Mouse (Mus musculus) midbrain, embryonic 14.5 days (tissue): ENCODE measurements around the gene Nectin1. TPM values are rescaled to one million over a fixed set of nuclear protein-coding genes. Genes with fewer than 3 reads are reported as not detected.

Source experiments
- ATAC-seq: fragments of 200-750 bp; cut with Nextera tagmentation; 2 replicates; pipeline ENCODE4 v1.8.0; 2017; ENCODE audit warnings: moderate number of reproducible peaks, moderate library complexity; ENCODE audit not compliant: low FRiP score, low TSS enrichment
- DNase-seq: peaks from one replicate; pipeline ENCODE4 v3.0.0-alpha.2; 2015
- H3K27ac ChIP-seq: fragments of 300-500 bp; sonication (generic); replicated peaks from 2 replicates; pipeline ENCODE4 v1.5.1; 2014; ENCODE audit warnings: mild to moderate bottlenecking, low read depth, low read length, moderate library complexity
- H3K27me3 ChIP-seq: fragments of 300-500 bp; sonication (generic); 2 replicates; pipeline ENCODE4 v1.6.1; 2014; ENCODE audit warnings: low read length, control low read depth, mixed read lengths; ENCODE audit not compliant: control insufficient read depth, insufficient read depth
- H3K36me3 ChIP-seq: fragments of 300-500 bp; sonication (generic); 2 replicates; pipeline ENCODE4 v1.6.1; 2014; ENCODE audit warnings: low read length, control low read depth; ENCODE audit not compliant: control insufficient read depth, insufficient read depth
- H3K4me1 ChIP-seq: fragments of 300-500 bp; sonication (generic); 2 replicates; pipeline ENCODE4 v1.6.1; 2014; ENCODE audit warnings: mild to moderate bottlenecking, antibody characterized with exemption, low read length, control low read depth; ENCODE audit not compliant: control insufficient read depth, insufficient read depth
- H3K4me2 ChIP-seq: fragments of 300-500 bp; sonication (generic); 2 replicates; pipeline ENCODE4 v1.6.1; 2014; ENCODE audit warnings: mild to moderate bottlenecking, low read length, moderate library complexity
- H3K4me3 ChIP-seq: fragments of 300-500 bp; sonication (generic); replicated peaks from 2 replicates; pipeline ENCODE4 v1.5.1; 2014; ENCODE audit warnings: low read depth, low read length
- H3K9ac ChIP-seq: fragments of 300-500 bp; sonication (generic); replicated peaks from 2 replicates; pipeline ENCODE4 v1.6.1; 2014; ENCODE audit warnings: mild to moderate bottlenecking, low read length, moderate library complexity
- H3K9me3 ChIP-seq: fragments of 300-500 bp; sonication (generic); 2 replicates; pipeline ENCODE4 v1.6.1; 2016; ENCODE audit warnings: low read length, control low read depth, mixed read lengths; ENCODE audit not compliant: control insufficient read depth
- WGBS: fragments of 180-500 bp; shearing (Covaris S2); extraction: QIAGEN DNeasy Blood & Tissue Kit; methylation state at CpG from one replicate; pipeline ENCODE4 v1.1.7; 2014; 5-methylcytosine and 5-hydroxymethylcytosine counted together
- polyA plus RNA-seq: library from polyadenylated mRNA; unstranded; fragments of >200 nt; fragmentation: Nextera tagmentation; extraction: Ambion mirVana; gene quantifications from 2 replicates; pipeline ENCODE4 v1.2.1, GENCODE M21; 2014

Nectin1 gene
- polyA plus RNA-seq, 1 experiment from 2014 or later = 16.7 TPM

DNA sequence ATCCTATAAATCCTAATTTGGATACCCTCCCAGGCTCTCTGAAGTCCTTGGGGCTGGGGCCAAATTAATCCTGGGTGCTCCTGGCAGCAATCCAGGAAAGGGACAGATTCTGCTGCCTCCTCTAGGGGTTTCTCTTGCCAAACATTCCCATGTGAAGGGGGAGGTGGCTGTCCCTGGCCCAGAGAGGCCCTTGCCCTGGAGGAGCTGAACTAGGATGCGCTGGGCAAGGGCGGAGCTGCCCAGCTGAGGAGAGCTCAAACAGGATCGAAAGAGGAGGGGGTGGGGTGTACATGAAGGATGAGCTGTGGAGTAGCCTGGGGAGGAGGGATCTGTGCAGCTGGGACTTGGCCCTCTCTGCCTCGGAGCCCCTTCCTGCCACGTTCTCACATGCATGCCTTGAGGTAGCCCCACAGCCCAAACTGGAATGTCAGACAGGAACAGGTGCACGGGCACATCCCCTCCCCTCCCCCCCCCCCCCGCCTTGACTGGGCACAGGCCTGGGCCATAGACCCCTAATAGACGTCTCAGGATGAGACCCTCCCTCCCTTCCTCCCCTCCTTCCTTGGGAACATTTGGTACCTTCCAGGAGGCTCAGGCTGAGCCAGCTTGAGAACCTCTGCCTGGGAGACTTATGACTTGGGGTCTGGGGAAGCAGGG is 99.3 kb downstream of the Nectin1 start:
- Histone ChIP-seq H3K4me2 (no peak overlapping the region), H3K36me3 (no peaks in the 10 kb centered on the region), H3K4me3 (no peak overlapping the region), H3K9me3 (no peaks in the 10 kb centered on the region; the same call in 1 of the 2 replicates), H3K27me3 (no peaks in the 10 kb centered on the region), H3K4me1 (peaks cover 17% of the 10 kb centered on the region), H3K9ac (no peak overlapping the region), H3K27ac (no peak overlapping the region)
- ATAC-seq = peak; percentile 63
- WGBS = 5% methylated on average over 7 of the region's 8 CpGs
- peak; percentile 67 for DNase-seq

- Histone ChIP-seq H3K4me1 (peaks cover 17% of the 10 kb centered on the region), H3K36me3 (no peaks in the 10 kb centered on the region), H3K4me3 (no peak overlapping the region), H3K27me3 (no peaks in the 10 kb centered on the region), H3K9me3 (no peaks in the 10 kb centered on the region), H3K27ac (no peak overlapping the region), H3K9ac (no peak overlapping the region), H3K4me2 (no peak overlapping the region)
- DNase-seq = no peak
- ATAC-seq = 0 out of 2 replicates have a peak, but pooled peaks have one; percentile 22
- WGBS = 7% methylated on average over 3 of the region's 3 CpGs
These were observed 99.9 kb downstream of the Nectin1 start for GRCm38 (mm10) chr9:43843711-43844127.

DNA sequence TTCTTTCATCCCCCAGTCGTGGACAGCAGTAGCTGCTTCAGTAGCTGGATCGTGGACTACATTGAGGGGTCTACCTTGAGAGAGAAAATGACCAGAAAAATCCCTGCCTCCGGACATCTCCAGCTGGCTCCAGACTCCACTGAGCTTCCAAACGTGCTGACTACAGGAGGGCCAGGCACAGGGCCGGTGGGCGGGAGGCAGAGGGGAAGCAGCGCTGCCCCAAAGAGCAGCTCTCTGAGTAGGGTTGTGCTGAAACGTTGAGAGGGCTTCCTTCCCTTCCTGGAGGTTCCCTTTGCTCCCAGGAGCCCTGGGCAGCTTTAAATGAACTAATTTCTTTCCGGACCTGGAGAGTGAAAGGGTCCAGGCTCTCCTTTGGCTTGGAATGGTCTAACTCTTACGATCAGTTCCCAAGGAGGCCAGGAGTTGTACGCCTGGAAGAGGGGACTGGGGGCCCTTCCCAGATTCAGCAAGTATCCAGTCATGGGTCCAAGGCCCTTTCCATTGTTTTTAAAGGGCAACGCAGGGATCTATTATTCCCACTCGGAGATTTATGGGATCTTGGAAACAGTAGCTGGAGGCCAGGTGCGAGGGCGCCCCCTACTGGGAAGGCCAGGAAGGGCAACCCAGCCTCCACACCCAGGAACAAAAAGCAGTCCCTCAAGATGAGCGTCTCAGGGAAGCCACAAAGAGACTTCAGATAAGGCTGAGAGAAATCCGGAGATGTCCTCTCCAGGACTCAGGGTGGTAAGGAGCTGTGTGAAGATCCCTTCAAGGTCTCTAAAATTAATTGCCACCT is 102.1 kb downstream of the Nectin1 start:
- H3K27me3 ChIP-seq = no peaks in the 10 kb centered on the region
- no peaks in the 10 kb centered on the region for H3K36me3 ChIP-seq
- no peak overlapping the region for H3K27ac ChIP-seq
- 5% methylated on average over 17 of the region's 17 CpGs for WGBS
- H3K4me3 ChIP-seq = no peak overlapping the region
- H3K9ac ChIP-seq = no peak overlapping the region
- H3K4me1 ChIP-seq = peaks cover 17% of the 10 kb centered on the region
- peak; percentile 61 for DNase-seq
- H3K9me3 ChIP-seq = no peaks in the 10 kb centered on the region
- no peak for ATAC-seq
- no peak overlapping the region for H3K4me2 ChIP-seq

- no peaks in the 10 kb centered on the region for H3K9me3 ChIP-seq
- WGBS = 76% methylated on average over 5 of the region's 5 CpGs
- no peak for DNase-seq
- no peak overlapping the region for H3K4me3 ChIP-seq
- no peaks in the 10 kb centered on the region for H3K27me3 ChIP-seq
- peaks cover 14% of the 10 kb centered on the region for H3K4me1 ChIP-seq
- no peaks in the 10 kb centered on the region for H3K36me3 ChIP-seq
- no peak overlapping the region for H3K9ac ChIP-seq
- H3K27ac ChIP-seq = no peak overlapping the region
- ATAC-seq = no peak
- H3K4me2 ChIP-seq = no peak overlapping the region
These were observed 104.1 kb downstream of the Nectin1 start for GRCm38 (mm10) chr9:43847861-43848260.

DNA sequence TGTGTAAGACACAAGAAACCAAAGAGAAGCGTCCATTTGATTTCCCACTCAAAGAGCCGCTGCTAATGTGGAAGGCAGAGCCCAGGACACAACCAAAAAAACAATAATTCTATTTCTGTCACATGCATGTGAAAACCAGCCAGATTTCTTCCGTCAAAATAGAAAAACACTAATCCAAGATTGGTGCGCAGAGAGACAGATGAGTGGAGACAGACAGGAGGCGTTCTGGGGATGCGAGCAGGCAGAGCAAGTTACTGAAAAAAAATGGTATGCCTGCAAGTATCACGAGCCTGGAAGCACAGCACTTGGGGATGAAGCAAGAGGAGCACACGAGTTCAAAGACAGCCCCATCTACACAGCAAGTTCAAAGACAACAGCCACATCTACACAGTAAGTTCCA is 106.5 kb downstream of the Nectin1 start:
- no peak overlapping the region for H3K4me3 ChIP-seq
- H3K36me3 ChIP-seq = no peaks in the 10 kb centered on the region
- H3K27ac ChIP-seq = no peak overlapping the region
- H3K4me1 ChIP-seq = peaks cover 8% of the 10 kb centered on the region
- 63% methylated on average over 8 of the region's 8 CpGs for WGBS
- no peak for DNase-seq
- H3K9ac ChIP-seq = no peak overlapping the region
- ATAC-seq = no peak
- no peaks in the 10 kb centered on the region for H3K9me3 ChIP-seq
- H3K4me2 ChIP-seq = no peak overlapping the region
- H3K27me3 ChIP-seq = no peaks in the 10 kb centered on the region

GRCm38 (mm10) chr9:43851154-43851553 is 107.4 kb downstream of the Nectin1 start:
- Histone ChIP-seq H3K27me3 (no peaks in the 10 kb centered on the region), H3K4me3 (no peak overlapping the region), H3K9me3 (no peaks in the 10 kb centered on the region), H3K4me2 (no peak overlapping the region), H3K36me3 (no peaks in the 10 kb centered on the region), H3K27ac (no peak overlapping the region), H3K9ac (no peak overlapping the region), H3K4me1 (no peaks in the 10 kb centered on the region)
- no peak for ATAC-seq
- no peak for DNase-seq
- WGBS = 56% methylated on average over 7 of the region's 7 CpGs

GRCm38 (mm10) chr9:43855887-43856286 is 112.1 kb downstream of the Nectin1 start:
- Histone ChIP-seq H3K4me3 (no peak overlapping the region), H3K4me2 (no peak overlapping the region), H3K36me3 (no peaks in the 10 kb centered on the region), H3K9me3 (no peaks in the 10 kb centered on the region), H3K27ac (no peak overlapping the region), H3K27me3 (no peaks in the 10 kb centered on the region), H3K9ac (no peak overlapping the region), H3K4me1 (no peaks in the 10 kb centered on the region)
- 89% methylated on average over 7 of the region's 7 CpGs for WGBS
- ATAC-seq = no peak
- no peak for DNase-seq
